Mouse (Mus musculus): ENCODE data around the gene Apc2. TPM values are rescaled to one million over a fixed set of nuclear protein-coding genes. Genes with fewer than 3 reads are reported as not detected.

Apc2 gene
- total RNA-seq, 2 experiments from 2014 or later, result 9.9 to 10.4 TPM

Small RNA genes lying within 50 kb of the gene (microRNA-seq; reads per million reads assigned to microRNA genes)
- gene Mir6911, result 0.79 reads per million

Other genes starting within 250 kb of the Apc2 start
- gene Gpx4, start 248.8 kb upstream of the Apc2 start, total RNA-seq (2021), result 100 to 1,000 TPM; 576 to 622 TPM
- 10 to 100 TPM; 51.7 to 53.2 TPM for gene Sbno2, start 190.4 kb upstream of the Apc2 start, total RNA-seq (2021)
- gene Stk11, start 180.2 kb upstream of the Apc2 start, total RNA-seq (2021), result 100 to 1,000 TPM; 130 to 139 TPM
- 100 to 1,000 TPM; 401 to 425 TPM for gene Atp5d, start 157.3 kb upstream of the Apc2 start, total RNA-seq (2021)
- gene Cbarp, start 155.1 kb upstream of the Apc2 start, total RNA-seq (2021), result 10 to 100 TPM; 49.1 to 72.7 TPM
- 100 to 1,000 TPM; 113 to 124 TPM for gene Midn, start 147.7 kb upstream of the Apc2 start, total RNA-seq (2021)
- 100 to 1,000 TPM; 296 to 322 TPM for gene Cirbp, start 130.0 kb upstream of the Apc2 start, total RNA-seq (2021)
- 1 to 10 TPM; 7.5 to 8.8 TPM for gene 1600002K03Rik, start 123.0 kb upstream of the Apc2 start, total RNA-seq (2021)
- 1 to 10 TPM; 6.5 to 7.5 TPM for gene Efna2, start 116.5 kb upstream of the Apc2 start, total RNA-seq (2021)
- gene Mum1, start 69.5 kb upstream of the Apc2 start, total RNA-seq (2021), result 10 to 100 TPM; 48.9 to 50.4 TPM
- 100 to 1,000 TPM; 208 to 225 TPM for gene Ndufs7, start 46.9 kb upstream of the Apc2 start, total RNA-seq (2021)
- gene Gamt, start 35.0 kb upstream of the Apc2 start, total RNA-seq (2021), result 100 to 1,000 TPM; 181 to 214 TPM
- 100 to 1,000 TPM; 180 to 181 TPM for gene Dazap1, start 34.5 kb upstream of the Apc2 start, total RNA-seq (2021)
- gene Rps15, start 3.5 kb upstream of the Apc2 start, total RNA-seq (2021), result 1,000 to 10,000 TPM; 1,413 to 1,504 TPM
- 10 to 100 TPM; 30.8 to 31.2 TPM for gene 2310011J03Rik, start 24.6 kb downstream of the Apc2 start, total RNA-seq (2021)
- gene Pcsk4, start 33.5 kb downstream of the Apc2 start, total RNA-seq (2021), result 1 to 10 TPM; 7.7 to 7.8 TPM
- 10 to 100 TPM; 13.1 to 26.7 TPM for gene Reep6, start 34.0 kb downstream of the Apc2 start, total RNA-seq (2021)
- 10 to 100 TPM; 12.8 to 13.2 TPM for gene Adamtsl5, start 52.4 kb downstream of the Apc2 start, total RNA-seq (2021)
- under 1 TPM in 1 of 2 experiments, not detected in 1; 0.36 TPM for gene Plk5, start 60.5 kb downstream of the Apc2 start, total RNA-seq (2021)
- gene Mex3d, start 91.7 kb downstream of the Apc2 start, total RNA-seq (2021), result 10 to 100 TPM; 25.4 to 26.7 TPM
- gene Mbd3, start 103.6 kb downstream of the Apc2 start, total RNA-seq (2021), result 100 to 1,000 TPM; 142 to 147 TPM
- 100 to 1,000 TPM; 535 to 613 TPM for gene Uqcr11, start 110.9 kb downstream of the Apc2 start, total RNA-seq (2021)
- 100 to 1,000 TPM; 112 to 116 TPM for gene Tcf3, start 137.7 kb downstream of the Apc2 start, total RNA-seq (2021)
- not detected for gene Onecut3, start 198.9 kb downstream of the Apc2 start, total RNA-seq (2021)
- under 1 TPM; 0.50 to 0.82 TPM for gene Atp8b3, start 243.1 kb downstream of the Apc2 start, total RNA-seq (2021)